Mouse (Mus musculus): ENCODE results near the gene Cox8c. TPM values are rescaled to one million over a fixed set of nuclear protein-coding genes. Genes with fewer than 3 reads are reported as not detected.

The Cox8c gene
- not detected for polyA plus RNA-seq (2012; fragmentation: generic; extraction: Trizol)
- long read RNA-seq, experiment 1, result 0 reads
- long read RNA-seq, experiment 2, result 0 reads

DNA sequence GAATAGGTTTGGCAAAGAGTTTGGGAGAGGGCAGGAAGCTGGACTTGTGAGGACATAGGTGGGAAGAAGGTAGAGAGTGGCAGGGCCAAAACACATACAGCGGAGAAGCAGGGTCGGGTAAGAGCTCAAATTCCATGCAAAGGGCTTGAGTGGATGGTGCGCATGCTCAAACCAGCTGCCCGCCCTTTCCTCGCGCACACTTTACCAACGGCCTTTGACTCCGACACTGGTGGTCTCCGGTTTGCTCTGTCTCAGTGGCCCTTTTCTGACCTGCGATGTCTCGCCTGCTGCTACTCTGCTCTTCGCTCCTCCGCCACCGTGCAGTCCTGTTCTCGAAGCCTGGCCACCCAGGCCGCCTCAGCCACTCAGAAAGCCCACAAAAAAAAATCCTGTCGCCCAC lies at the start of gene Cox8c:
TSS of gene Cox8c (plus strand) at position 226 of the 400 bp plus-strand sequence.
- no peak within 1 kb of the TSS for H3K4me3 ChIP-seq (ENCODE audit: insufficient read depth, poor library complexity, severe bottlenecking)
- H3K36me3 ChIP-seq (ENCODE audit: control insufficient read depth, insufficient read depth), result no peaks in the 10 kb centered on the region
- TF ChIP-seq MAX (IDR thresholded peaks at IDR 0.05), result no peak
- TF ChIP-seq CTCF (IDR thresholded peaks at IDR 0.05; ENCODE audit: control insufficient read depth, insufficient read depth, insufficient read length), result no peak
- no peak for TF ChIP-seq FOSL1 (IDR thresholded peaks at IDR 0.05; ENCODE audit: insufficient read depth, low read length, poor library complexity, severe bottlenecking)
- TF ChIP-seq CEBPB (IDR thresholded peaks at IDR 0.05; ENCODE audit: low read depth), result no peak
- TF ChIP-seq MYOD1 (IDR thresholded peaks at IDR 0.05; ENCODE audit: control insufficient read depth, insufficient read length, low read depth), result no peak
- TF ChIP-seq MYOG (IDR thresholded peaks at IDR 0.05; ENCODE audit: control insufficient read depth, extremely low read depth, insufficient read length), result no peak
- peaks cover 22% of the 10 kb centered on the region for H3K27me3 ChIP-seq (ENCODE audit: control insufficient read depth, insufficient read depth, insufficient read length)
- no peaks in the 10 kb centered on the region for H3K79me3 ChIP-seq (ENCODE audit: low read depth)
- no peak within 1 kb of the TSS for H3ac ChIP-seq (ENCODE audit: control insufficient read depth, insufficient read length, low read depth)
- no peaks in the 10 kb centered on the region for H3K79me2 ChIP-seq (ENCODE audit: control insufficient read depth, insufficient read depth)

DNA sequence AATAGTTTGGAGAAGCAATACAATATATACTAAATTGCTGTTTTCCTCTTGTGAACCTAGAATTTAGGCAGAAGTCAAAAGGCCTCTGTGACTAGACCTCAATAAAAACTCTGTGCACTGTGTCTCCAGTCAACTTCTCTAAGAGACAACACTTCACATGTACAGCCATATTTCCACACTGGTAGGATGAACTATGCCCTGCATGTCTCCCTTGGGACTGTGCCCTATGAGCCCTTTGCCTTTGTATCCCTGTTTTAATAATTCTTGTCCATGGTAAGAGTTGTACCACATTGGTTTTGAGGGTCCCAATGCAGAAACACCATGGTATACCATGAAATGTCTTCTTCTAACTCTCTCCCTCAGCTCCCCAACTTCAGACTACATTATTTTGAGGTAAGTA lies 38.3 kb upstream of the Cox8c start:
- Histone ChIP-seq H3K4me3 (ENCODE audit: insufficient read depth, poor library complexity, severe bottlenecking) (no peak overlapping the region), H3K79me2 (ENCODE audit: control insufficient read depth, insufficient read depth) (peaks cover 92% of the 10 kb centered on the region), H3K36me3 (ENCODE audit: control insufficient read depth, insufficient read depth) (no peaks in the 10 kb centered on the region), H3K27me3 (ENCODE audit: control insufficient read depth, insufficient read depth, insufficient read length) (no peaks in the 10 kb centered on the region), H3K79me3 (ENCODE audit: low read depth) (peaks cover 72% of the 10 kb centered on the region), H3ac (ENCODE audit: control insufficient read depth, insufficient read length, low read depth) (no peak overlapping the region)
- no peak for TF ChIP-seq USF1 (IDR thresholded peaks at IDR 0.05; ENCODE audit: low read depth)
- no peak for TF ChIP-seq MYOG (IDR thresholded peaks at IDR 0.05; ENCODE audit: control insufficient read depth, extremely low read depth, insufficient read length)
- TF ChIP-seq MYOD1 (IDR thresholded peaks at IDR 0.05; ENCODE audit: control insufficient read depth, insufficient read length, low read depth), result no peak

DNA sequence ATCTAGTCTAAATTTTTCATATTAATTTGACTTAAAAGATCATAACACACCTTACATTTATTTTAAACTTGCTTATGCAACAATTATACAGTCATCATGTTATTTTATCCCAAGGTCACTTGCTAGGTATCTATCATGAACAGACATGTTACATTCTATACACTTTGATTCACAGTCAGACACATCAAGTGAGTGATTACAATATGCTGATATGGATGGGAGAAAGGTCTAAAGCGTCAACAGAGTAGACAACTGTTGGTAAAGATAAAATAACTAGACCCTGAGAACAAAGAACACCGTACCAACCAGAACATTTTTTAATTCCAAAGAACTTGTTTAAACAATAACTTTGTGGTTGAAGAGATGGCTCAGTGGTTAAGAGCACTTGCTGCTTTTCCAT lies 29.3 kb upstream of the Cox8c start:
- Histone ChIP-seq H3K4me3 (ENCODE audit: insufficient read depth, poor library complexity, severe bottlenecking) (no peak overlapping the region), H3K79me2 (ENCODE audit: control insufficient read depth, insufficient read depth) (peaks cover 69% of the 10 kb centered on the region), H3ac (ENCODE audit: control insufficient read depth, insufficient read length, low read depth) (no peak overlapping the region), H3K36me3 (ENCODE audit: control insufficient read depth, insufficient read depth) (no peaks in the 10 kb centered on the region), H3K79me3 (ENCODE audit: low read depth) (peaks cover 68% of the 10 kb centered on the region), H3K27me3 (ENCODE audit: control insufficient read depth, insufficient read depth, insufficient read length) (no peaks in the 10 kb centered on the region)
- TF ChIP-seq CEBPB (IDR thresholded peaks at IDR 0.05; ENCODE audit: low read depth) (no peak), MYOG (IDR thresholded peaks at IDR 0.05; ENCODE audit: control insufficient read depth, extremely low read depth, insufficient read length) (no peak), MYOD1 (IDR thresholded peaks at IDR 0.05; ENCODE audit: control insufficient read depth, insufficient read length, low read depth) (no peak), CTCF (IDR thresholded peaks at IDR 0.05; ENCODE audit: control insufficient read depth, insufficient read depth, insufficient read length) (no peak), MAX (IDR thresholded peaks at IDR 0.05) (no peak), FOSL1 (IDR thresholded peaks at IDR 0.05; ENCODE audit: insufficient read depth, low read length, poor library complexity, severe bottlenecking) (no peak), USF1 (IDR thresholded peaks at IDR 0.05; ENCODE audit: low read depth) (no peak)

- Histone ChIP-seq H3K79me3 (ENCODE audit: low read depth) (peaks cover 68% of the 10 kb centered on the region), H3K27me3 (ENCODE audit: control insufficient read depth, insufficient read depth, insufficient read length) (no peaks in the 10 kb centered on the region), H3ac (ENCODE audit: control insufficient read depth, insufficient read length, low read depth) (no peak overlapping the region), H3K36me3 (ENCODE audit: control insufficient read depth, insufficient read depth) (no peaks in the 10 kb centered on the region), H3K4me3 (ENCODE audit: insufficient read depth, poor library complexity, severe bottlenecking) (no peak overlapping the region), H3K79me2 (ENCODE audit: control insufficient read depth, insufficient read depth) (peaks cover 70% of the 10 kb centered on the region)
- no peak for TF ChIP-seq FOSL1 (IDR thresholded peaks at IDR 0.05; ENCODE audit: insufficient read depth, low read length, poor library complexity, severe bottlenecking)
- TF ChIP-seq CEBPB (IDR thresholded peaks at IDR 0.05; ENCODE audit: low read depth), result no peak
- no peak for TF ChIP-seq MYOG (IDR thresholded peaks at IDR 0.05; ENCODE audit: control insufficient read depth, extremely low read depth, insufficient read length)
- no peak for TF ChIP-seq CTCF (IDR thresholded peaks at IDR 0.05; ENCODE audit: control insufficient read depth, insufficient read depth, insufficient read length)
- TF ChIP-seq MYOD1 (IDR thresholded peaks at IDR 0.05; ENCODE audit: control insufficient read depth, insufficient read length, low read depth), result no peak
- no peak for TF ChIP-seq USF1 (IDR thresholded peaks at IDR 0.05; ENCODE audit: low read depth)
- no peak for TF ChIP-seq MAX (IDR thresholded peaks at IDR 0.05)
Observed at GRCm38 (mm10) chr12:102870527-102870926, 28.6 kb upstream of the Cox8c start.

DNA sequence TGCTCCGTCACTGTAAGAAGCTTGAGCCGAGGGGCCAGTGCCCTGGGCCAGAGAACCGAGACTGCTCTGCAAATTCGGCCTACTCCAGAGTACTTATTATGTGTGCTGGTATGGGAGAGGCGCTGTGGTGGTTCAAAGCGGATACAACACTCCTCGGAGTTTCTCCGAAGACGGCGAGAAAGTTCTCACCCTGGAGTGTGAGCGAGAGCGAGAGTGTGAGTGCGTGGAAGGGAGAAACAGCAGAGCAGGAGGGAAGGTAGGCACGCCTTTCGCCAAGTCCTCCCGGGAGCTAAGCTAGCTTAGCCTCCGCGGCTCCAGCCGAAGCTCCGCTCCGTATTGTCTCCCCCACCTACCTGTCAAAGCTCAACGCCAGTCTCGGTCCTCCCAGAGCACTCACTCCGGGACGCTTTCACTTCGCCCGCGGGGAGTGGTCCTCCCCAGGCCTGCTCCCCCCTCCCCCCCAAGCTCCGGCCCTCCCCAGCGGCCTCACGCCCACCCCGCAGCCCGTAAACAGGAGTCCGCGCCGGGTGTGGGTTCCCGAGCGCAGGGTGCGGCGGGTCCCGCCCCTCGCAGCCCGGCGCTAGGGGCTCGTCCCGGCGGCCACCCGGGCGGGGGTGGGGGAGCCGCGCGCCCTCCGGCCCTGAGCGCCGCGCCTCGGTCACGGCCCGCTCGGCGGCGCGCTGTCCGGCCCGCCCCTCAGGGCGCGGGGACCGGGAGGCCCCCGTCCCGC lies 21.6 kb upstream of the Cox8c start:
- TF ChIP-seq CEBPB (IDR thresholded peaks at IDR 0.05; ENCODE audit: low read depth), result no peak
- TF ChIP-seq FOSL1 (IDR thresholded peaks at IDR 0.05; ENCODE audit: insufficient read depth, low read length, poor library complexity, severe bottlenecking), result no peak
- TF ChIP-seq MYOG (IDR thresholded peaks at IDR 0.05; ENCODE audit: control insufficient read depth, extremely low read depth, insufficient read length), result no peak
- TF ChIP-seq CTCF (IDR thresholded peaks at IDR 0.05; ENCODE audit: control insufficient read depth, insufficient read depth, insufficient read length), result no peak
- TF ChIP-seq MAX (IDR thresholded peaks at IDR 0.05), result no peak
- TF ChIP-seq MYOD1 (IDR thresholded peaks at IDR 0.05; ENCODE audit: control insufficient read depth, insufficient read length, low read depth), result no peak
- no peak for TF ChIP-seq USF1 (IDR thresholded peaks at IDR 0.05; ENCODE audit: low read depth)
- Histone ChIP-seq H3K4me3 (ENCODE audit: insufficient read depth, poor library complexity, severe bottlenecking) (peak overlapping the region; percentile 79), H3K79me2 (ENCODE audit: control insufficient read depth, insufficient read depth) (peaks cover 57% of the 10 kb centered on the region), H3ac (ENCODE audit: control insufficient read depth, insufficient read length, low read depth) (peak overlapping the region; percentile 86), H3K36me3 (ENCODE audit: control insufficient read depth, insufficient read depth) (no peaks in the 10 kb centered on the region), H3K79me3 (ENCODE audit: low read depth) (peaks cover 51% of the 10 kb centered on the region), H3K27me3 (ENCODE audit: control insufficient read depth, insufficient read depth, insufficient read length) (no peaks in the 10 kb centered on the region)
